Comparison of ENCODE assay signal across 18 mouse cellular contexts in genomic region chr10:110960841-110961240, GRCm38 (mm10). TPM values are rescaled to one million over a fixed set of nuclear protein-coding genes. Genes with fewer than 3 reads are reported as not detected.
DNase-seq lines count a peak whose midpoint lies in the region; ATAC-seq and TF ChIP-seq lines count a peak whose summit lies in the region.
"Had no signal": no experiment of that assay in that cellular context is flagged by ENCODE, and none has a peak within 500 bp of the region (broad histone marks: within the 10 kb centered on the region; RNA-seq: fewer than 3 reads in every experiment).

No protein-coding gene starts in this region.

- TF ChIP-seq POLR2A in kidney, adult 2 months (IDR thresholded peaks at IDR 0.05; ENCODE audit: low read depth, low read length), result no peak

- no peak overlapping the region for H3K4me2 ChIP-seq in kidney, embryonic 16.5 days (replicated peaks; ENCODE audit: low read depth, low read length)
- no peak overlapping the region for H3K4me2 ChIP-seq in midbrain, embryonic 13.5 days (replicated peaks)
- H3K4me2 ChIP-seq: embryonic facial prominence, embryonic 12.5 days; forebrain, embryonic 13.5 days; forebrain, embryonic 15.5 days had no signal

- H3K27ac ChIP-seq in kidney, adult 2 months (ENCODE audit: insufficient read depth, low read depth, low read length), result no peak overlapping the region
- no peak overlapping the region for H3K27ac ChIP-seq in kidney, embryonic 16.5 days (ENCODE audit: low read length)
- H3K27ac ChIP-seq in midbrain, embryonic 13.5 days, result no peak overlapping the region
- H3K27ac ChIP-seq: embryonic facial prominence, embryonic 10.5 days; embryonic facial prominence, embryonic 12.5 days; forebrain, embryonic 13.5 days; forebrain, embryonic 15.5 days had no signal

- no peak for ATAC-seq in kidney, embryonic 16.5 days (ENCODE audit: low FRiP score, low TSS enrichment)
- ATAC-seq in megakaryocyte, adult 5-6 weeks (ENCODE audit: poor library complexity, severe bottlenecking), result no peak
- no peak for ATAC-seq in midbrain, embryonic 13.5 days
- ATAC-seq: forebrain, embryonic 13.5 days; forebrain, embryonic 15.5 days; forebrain, postnatal 0 days had no signal

- H3K9me3 ChIP-seq in kidney, embryonic 16.5 days (ENCODE audit: low read length), result no peaks in the 10 kb centered on the region
- no peaks in the 10 kb centered on the region for H3K9me3 ChIP-seq in megakaryocyte, embryonic 14.5 days
- H3K9me3 ChIP-seq in midbrain, embryonic 13.5 days, result no peaks in the 10 kb centered on the region
- H3K9me3 ChIP-seq: embryonic facial prominence, embryonic 10.5 days; embryonic facial prominence, embryonic 12.5 days; forebrain, embryonic 13.5 days; forebrain, embryonic 15.5 days had no signal

- peak; percentile 67 for DNase-seq in kidney, adult 2 months
- DNase-seq: adrenal gland, adult 2 months; adrenal gland, postnatal 10 days; adrenal gland, postnatal 25 days; cerebellum, adult 11-12 months; cerebellum, adult 2 months; cerebellum, adult 9-10 months; cerebellum, postnatal 10 days; cerebellum, postnatal 25 days; forebrain, postnatal 0 days had no signal

- H3K9ac ChIP-seq in kidney, embryonic 16.5 days (replicated peaks; ENCODE audit: low read length), result no peak overlapping the region
- H3K9ac ChIP-seq in midbrain, embryonic 13.5 days (replicated peaks), result no peak overlapping the region
- H3K9ac ChIP-seq: embryonic facial prominence, embryonic 12.5 days; forebrain, embryonic 13.5 days; forebrain, embryonic 15.5 days; forebrain, postnatal 0 days had no signal

- H3K36me3 ChIP-seq in kidney, adult 2 months (ENCODE audit: control insufficient read depth, insufficient read depth, low read length), result peaks cover 4% of the 10 kb centered on the region
- peaks cover 17% of the 10 kb centered on the region for H3K36me3 ChIP-seq in kidney, embryonic 16.5 days (ENCODE audit: insufficient read depth, low read length)
- H3K36me3 ChIP-seq in megakaryocyte, embryonic 14.5 days (replicated peaks; ENCODE audit: low read length), result peaks cover 57% of the 10 kb centered on the region
- H3K36me3 ChIP-seq in midbrain, embryonic 13.5 days, result peaks cover 32% of the 10 kb centered on the region

- WGBS in kidney, adult 2 months, result 75% methylated on average over 6 of the region's 6 CpGs
- 89% methylated on average over 6 of the region's 6 CpGs for WGBS in kidney, embryonic 16.5 days
- WGBS in midbrain, embryonic 13.5 days, result 92% methylated on average over 6 of the region's 6 CpGs

- H3K4me3 ChIP-seq in kidney, adult 2 months (ENCODE audit: insufficient read depth, low read depth, low read length), result no peak overlapping the region
- H3K4me3 ChIP-seq in kidney, embryonic 16.5 days (ENCODE audit: low read length), result no peak overlapping the region
- H3K4me3 ChIP-seq in megakaryocyte, embryonic 14.5 days (replicated peaks), result peak overlapping the region; percentile 42
- no peak overlapping the region for H3K4me3 ChIP-seq in midbrain, embryonic 13.5 days (replicated peaks)
- H3K4me3 ChIP-seq: embryonic facial prominence, embryonic 10.5 days; embryonic facial prominence, embryonic 12.5 days; forebrain, embryonic 13.5 days; forebrain, embryonic 15.5 days had no signal

- TF ChIP-seq CTCF in kidney, adult 2 months (conservative IDR thresholded peaks at IDR 0.05; ENCODE audit: insufficient read depth, insufficient read length, low read depth, low read length), result no peak

- no peaks in the 10 kb centered on the region for H3K27me3 ChIP-seq in kidney, adult 2 months (replicated peaks; ENCODE audit: control insufficient read depth, insufficient read depth, low read length)
- H3K27me3 ChIP-seq in kidney, embryonic 16.5 days (ENCODE audit: insufficient read depth, low read length), result no peaks in the 10 kb centered on the region
- H3K27me3 ChIP-seq in megakaryocyte, embryonic 14.5 days (replicated peaks), result no peaks in the 10 kb centered on the region
- H3K27me3 ChIP-seq in midbrain, embryonic 13.5 days, result no peaks in the 10 kb centered on the region
- H3K27me3 ChIP-seq: embryonic facial prominence, embryonic 12.5 days; forebrain, embryonic 13.5 days; forebrain, embryonic 15.5 days had no signal

- 0 out of 2 replicates have a peak, but pooled peaks cover 3% of the 10 kb centered on the region for H3K4me1 ChIP-seq in kidney, adult 2 months (ENCODE audit: control insufficient read depth, insufficient read depth, low read length)
- H3K4me1 ChIP-seq in kidney, embryonic 16.5 days (ENCODE audit: insufficient read depth, low read length), result no peaks in the 10 kb centered on the region
- H3K4me1 ChIP-seq in megakaryocyte, embryonic 14.5 days, result peaks cover 9% of the 10 kb centered on the region
- no peaks in the 10 kb centered on the region for H3K4me1 ChIP-seq in midbrain, embryonic 13.5 days (replicated peaks)
- H3K4me1 ChIP-seq: embryonic facial prominence, embryonic 10.5 days; embryonic facial prominence, embryonic 12.5 days; forebrain, embryonic 13.5 days; forebrain, embryonic 15.5 days had no signal

RNA-seq across cellular contexts. Expression of gene Csrp2, which starts 41.3 kb away (rescaled TPM):
- polyA plus RNA-seq in kidney, adult 2 months (2012; rRNA removed), result 174 and 193 TPM in 2 replicates
- polyA plus RNA-seq in kidney, embryonic 16.5 days (2015; fragmentation: Nextera tagmentation; extraction: Ambion mirVana), result 210 and 244 TPM in 2 replicates
- polyA plus RNA-seq in megakaryocyte, embryonic 14.5 days (2012; ENCODE audit: insufficient read depth, low replicate concordance), result 19.5 and 32.9 TPM in 2 replicates
- total RNA-seq in megakaryocyte, adult 5-6 weeks (2015), result 56.4 and 57.9 TPM in 2 replicates
- 174 and 176 TPM in 2 replicates for total RNA-seq in megakaryocyte, adult 5-6 weeks (2017)
- polyA plus RNA-seq in midbrain, embryonic 13.5 days (2015; fragmentation: Nextera tagmentation; extraction: Ambion mirVana), result 94.3 and 128 TPM in 2 replicates

RNA-seq across cellular contexts. Expression of gene Zdhhc17, which starts 49.1 kb away (rescaled TPM):
- polyA plus RNA-seq in kidney, adult 2 months (2012; rRNA removed), result 15.9 and 16.5 TPM in 2 replicates
- 28.1 and 30.0 TPM in 2 replicates for polyA plus RNA-seq in kidney, embryonic 16.5 days (2015; fragmentation: Nextera tagmentation; extraction: Ambion mirVana)
- polyA plus RNA-seq in megakaryocyte, embryonic 14.5 days (2012; ENCODE audit: insufficient read depth, low replicate concordance), result 0.29 and 1.3 TPM in 2 replicates
- 9.5 and 10.0 TPM in 2 replicates for total RNA-seq in megakaryocyte, adult 5-6 weeks (2015)
- 9.7 and 14.6 TPM in 2 replicates for total RNA-seq in megakaryocyte, adult 5-6 weeks (2017)
- 56.4 and 58.7 TPM in 2 replicates for polyA plus RNA-seq in midbrain, embryonic 13.5 days (2015; fragmentation: Nextera tagmentation; extraction: Ambion mirVana)
